Mouse (Mus musculus): ENCODE measurements around the gene Gm11042. TPM values are rescaled to one million over a fixed set of nuclear protein-coding genes. Genes with fewer than 3 reads are reported as not detected.

Gene Gm11042
- total RNA-seq, 2 experiments from 2014 or later: not detected

DNA sequence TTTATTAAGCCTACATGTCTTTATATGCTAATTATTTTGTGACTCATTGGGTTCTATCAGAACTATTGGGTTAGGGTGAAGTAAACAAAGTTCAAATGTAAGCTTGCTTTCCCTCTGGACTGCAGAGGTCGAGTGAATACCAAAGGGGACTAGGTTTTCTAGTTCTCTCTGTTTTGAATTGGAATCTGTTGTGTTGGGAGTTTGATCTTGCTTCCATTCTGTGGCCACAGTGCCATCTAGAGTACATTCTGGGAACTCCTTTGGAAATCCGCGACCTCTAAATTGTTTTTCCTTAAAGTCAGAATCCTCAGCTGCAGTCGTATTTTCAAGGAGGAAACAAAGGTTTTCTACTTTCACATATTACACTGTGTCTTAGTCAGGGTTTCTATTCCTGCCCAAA, 22.6 kb downstream of the Gm11042 start:
- no peak for DNase-seq (ENCODE audit: low spot score)
- intact Hi-C loops (cut with DNase I): loop anchor here (5.0 to 10.0 kb wide), 3 partner anchors 281 to 729 kb away; no protein-coding TSS in a partner anchor

DNA sequence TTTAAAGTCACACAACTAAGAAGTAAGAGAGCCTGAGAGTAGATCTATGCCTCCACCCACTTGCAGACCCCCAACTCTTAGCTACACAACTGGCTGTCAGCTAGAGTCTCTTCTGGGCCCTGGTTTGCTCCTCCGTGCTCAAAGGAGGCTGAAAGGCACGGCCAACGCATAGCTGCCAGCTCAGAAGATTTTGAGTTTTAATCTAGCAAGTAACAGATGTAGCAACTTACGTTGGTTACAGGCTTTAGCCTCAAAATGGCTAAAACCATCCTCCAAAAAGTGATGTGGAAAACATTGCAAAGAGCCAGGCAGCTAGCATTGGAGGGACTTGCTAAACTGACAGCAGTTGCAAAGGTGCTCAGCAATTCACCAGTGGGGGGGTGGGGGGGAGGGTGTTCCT, 25.2 kb downstream of the Gm11042 start:
- intact Hi-C loops (cut with DNase I): loop anchor here (5.0 to 10.0 kb wide), 3 partner anchors 279 to 726 kb away; no protein-coding TSS in a partner anchor
- no peak for DNase-seq (ENCODE audit: low spot score)

DNA sequence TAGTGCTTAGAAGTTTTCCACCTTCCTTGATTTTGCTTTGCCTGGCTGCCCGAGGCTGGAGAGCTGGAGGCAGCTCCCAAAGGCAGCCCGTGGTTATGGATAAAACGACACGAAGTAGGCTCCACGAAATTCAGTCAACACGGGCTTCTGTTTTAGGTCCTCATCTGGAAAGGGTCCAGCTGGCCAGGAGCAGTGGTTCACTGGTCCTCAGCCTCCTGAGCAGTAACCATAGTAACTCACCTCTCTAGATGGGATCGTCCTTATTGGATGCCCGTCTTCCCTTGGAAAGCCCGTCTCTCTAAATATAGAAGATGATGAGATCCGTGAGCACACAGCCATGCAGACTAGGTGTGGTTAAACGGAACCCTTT, 31.5 kb downstream of the Gm11042 start:
- no peak for DNase-seq (ENCODE audit: low spot score)
- intact Hi-C loops (cut with DNase I): no loop called here

DNA sequence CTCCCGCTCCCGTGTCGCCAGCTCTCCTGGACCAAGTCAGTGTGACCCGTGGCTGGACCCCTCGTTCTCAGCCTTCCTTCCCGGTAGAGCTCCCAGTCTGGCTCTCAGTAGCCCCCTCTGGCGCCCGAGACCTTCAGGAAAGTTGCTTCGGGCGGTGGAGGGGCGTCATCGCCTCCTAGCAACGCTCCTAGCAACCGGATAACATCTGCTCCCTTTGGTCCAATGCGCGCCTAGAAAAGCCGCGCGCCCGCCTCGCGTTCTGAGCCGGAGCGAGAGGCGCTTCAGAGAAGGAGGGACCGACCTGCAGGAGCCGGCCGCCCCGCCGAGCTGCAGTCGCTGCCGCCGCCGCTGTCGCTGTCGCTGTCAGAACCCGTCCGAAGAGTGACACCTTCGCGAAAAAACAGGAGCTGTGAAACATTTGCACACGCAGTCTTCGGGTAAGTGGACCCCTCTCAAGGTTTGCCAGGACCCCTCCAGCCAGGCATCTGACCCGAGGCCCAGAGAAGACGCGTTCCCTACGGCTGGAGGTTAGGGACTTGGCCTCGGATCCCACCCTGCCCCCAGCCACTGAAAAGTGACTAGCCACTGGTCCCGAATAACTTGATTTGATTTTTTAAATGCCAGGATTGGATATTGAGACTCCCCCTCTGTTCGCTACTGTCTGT, 32.0 kb downstream of the Gm11042 start:
- DNase-seq (ENCODE audit: low spot score): peak; percentile 13
- intact Hi-C loops (cut with DNase I): no loop called here

DNA sequence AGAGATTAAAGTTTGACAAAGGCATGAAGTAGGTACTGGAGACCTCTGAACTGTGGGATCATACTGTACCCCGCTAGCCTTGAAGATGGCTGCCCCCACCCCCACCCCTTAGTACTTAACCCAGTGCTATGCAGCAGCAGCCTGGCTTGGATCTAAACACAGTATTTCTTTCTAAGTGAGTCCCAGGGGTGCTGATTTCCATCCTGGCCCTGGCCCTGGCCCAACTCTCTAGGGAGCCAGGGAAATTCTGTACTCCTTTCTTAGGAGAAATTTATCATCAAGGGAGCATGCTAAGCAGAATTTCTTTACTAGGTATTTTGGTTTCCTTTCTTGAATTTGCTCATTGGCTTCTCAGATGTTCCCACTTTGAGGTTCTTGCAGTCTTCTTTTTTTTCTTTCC, 33.3 kb downstream of the Gm11042 start:
- DNase-seq (ENCODE audit: low spot score): no peak
- intact Hi-C loops (cut with DNase I): no loop called here

DNA sequence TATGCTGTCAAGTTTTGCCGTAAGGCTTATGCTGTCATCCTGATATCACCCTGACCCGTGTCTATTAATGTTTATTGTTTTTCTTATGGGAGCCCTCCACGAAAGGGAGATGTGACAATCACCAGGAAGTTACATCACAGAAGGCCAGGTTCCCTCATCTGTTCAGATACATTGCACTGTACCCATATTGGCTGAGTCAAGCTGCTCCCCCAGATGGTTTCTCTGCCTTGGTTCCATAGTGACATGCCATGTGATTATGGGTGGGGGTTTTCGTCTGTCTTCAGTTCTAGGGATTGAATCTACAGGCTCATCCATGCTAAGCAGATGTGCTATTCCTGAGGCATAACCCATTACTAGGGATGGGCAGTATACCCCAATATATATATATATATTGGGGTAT, 34.8 kb downstream of the Gm11042 start:
- intact Hi-C loops (cut with DNase I): no loop called here
- no peak for DNase-seq (ENCODE audit: low spot score)

DNA sequence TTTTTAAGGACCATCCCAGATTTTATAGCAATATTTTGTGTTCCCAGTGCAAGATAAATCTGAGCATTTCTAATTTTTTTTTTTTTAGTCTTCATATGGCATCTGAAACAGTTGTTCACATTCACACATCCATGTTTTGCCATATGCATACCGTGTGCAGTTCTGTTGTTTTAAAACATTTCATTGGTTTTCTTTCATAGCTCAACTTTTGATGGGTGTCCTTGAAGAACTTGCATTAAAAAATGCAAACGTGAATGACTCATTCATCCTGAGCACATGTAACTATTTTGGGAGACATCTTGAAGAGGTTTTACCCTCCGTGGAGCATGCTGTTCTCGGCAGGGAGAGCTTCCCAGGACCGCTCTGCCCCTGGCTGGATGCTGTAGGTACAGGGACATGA, 38.9 kb downstream of the Gm11042 start:
- DNase-seq (ENCODE audit: low spot score): no peak
- intact Hi-C loops (cut with DNase I): no loop called here

DNA sequence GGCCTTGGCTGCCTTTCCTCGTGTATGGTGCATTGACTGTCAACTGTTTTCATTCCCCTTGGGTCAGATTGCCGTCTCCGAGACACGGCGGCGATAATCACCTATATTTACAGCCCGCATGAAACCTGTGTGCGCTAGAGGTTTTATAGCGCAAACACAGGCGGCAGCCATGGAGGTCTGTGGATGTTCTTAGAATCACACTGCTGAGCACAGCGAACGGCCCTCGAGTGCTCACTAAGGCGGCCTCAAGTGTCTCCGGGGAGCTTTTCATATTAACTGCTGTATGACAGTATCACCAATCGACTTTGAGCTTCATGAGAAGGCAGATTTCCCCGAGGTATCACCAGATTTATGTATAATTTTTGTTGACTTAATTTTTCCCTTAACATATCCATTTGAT, 43.6 kb downstream of the Gm11042 start:
- intact Hi-C loops (cut with DNase I): no loop called here
- no peak for DNase-seq (ENCODE audit: low spot score)

DNA sequence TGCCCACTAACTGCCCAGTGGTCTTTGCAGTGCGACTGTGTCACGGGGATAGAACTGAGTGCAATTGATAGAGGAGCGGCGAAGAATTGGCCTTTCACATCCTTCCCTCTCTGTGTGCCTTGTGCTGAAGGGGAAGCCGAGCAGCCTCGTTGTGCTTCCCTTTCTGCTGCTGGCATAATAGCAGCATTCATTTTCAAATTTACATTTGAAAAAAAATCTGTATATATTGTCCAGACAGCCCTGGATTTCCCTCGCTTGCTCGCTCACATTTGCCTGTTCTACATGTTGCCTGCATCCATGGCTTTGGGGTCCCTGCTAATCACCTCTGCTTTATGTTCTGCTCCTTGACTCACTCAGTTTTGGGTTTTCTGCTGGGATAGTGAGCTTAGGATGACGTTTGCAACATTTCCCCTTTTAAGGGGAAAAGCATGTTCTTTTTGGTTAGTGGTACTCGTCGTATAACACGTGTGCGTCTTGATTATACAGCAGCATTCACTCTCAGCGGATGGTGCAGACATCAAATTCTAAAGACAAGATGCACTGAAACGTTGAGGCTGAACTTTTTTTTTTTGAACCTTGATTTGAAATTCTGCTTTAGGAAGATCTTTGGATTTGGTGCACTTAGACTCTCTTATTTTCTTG, 47.4 kb downstream of the Gm11042 start:
- intact Hi-C loops (cut with DNase I): no loop called here

DNA sequence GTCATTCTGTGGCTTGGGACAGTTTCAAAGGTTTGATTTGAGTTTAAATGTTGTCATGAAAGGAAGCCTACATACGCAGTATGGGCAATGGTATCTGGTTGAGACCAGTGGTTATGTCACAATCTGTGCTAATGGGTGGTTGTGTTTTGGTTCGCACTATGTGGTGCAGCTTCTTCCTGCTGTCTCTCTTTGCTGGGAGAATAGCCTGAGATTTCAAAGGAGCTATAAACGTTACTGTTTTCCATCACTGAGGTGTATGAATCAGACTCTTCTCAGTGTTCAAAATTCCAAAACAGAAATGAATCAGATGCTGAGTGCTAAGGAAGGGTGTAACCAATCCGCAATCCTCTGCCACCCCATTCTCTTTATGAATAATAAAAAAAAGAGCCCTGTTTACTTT, 49.1 kb downstream of the Gm11042 start:
- intact Hi-C loops (cut with DNase I): no loop called here
- no peak for DNase-seq (ENCODE audit: low spot score)

More for the DNA sequence above, 47.4 kb downstream of the Gm11042 start:
- DNase-seq (ENCODE audit: low spot score): no peak

All from heart, postnatal 25 days (tissue).